Comparison of ENCODE assay signal across 12 mouse cellular contexts in genomic region chr6:67300300-67300699, GRCm38 (mm10).
DNase-seq lines count a peak whose midpoint lies in the region; ATAC-seq and TF ChIP-seq lines count a peak whose summit lies in the region.
"Had no signal": no experiment of that assay in that cellular context is flagged by ENCODE, and none has a peak within 500 bp of the region (broad histone marks: within the 10 kb centered on the region; RNA-seq: fewer than 3 reads in every experiment).

No protein-coding gene starts in this region.

- H3K4me2 ChIP-seq in liver, embryonic 13.5 days: no peak overlapping the region
- no peak overlapping the region for H3K4me2 ChIP-seq in forebrain, embryonic 14.5 days (ENCODE audit: low read length)
- H3K4me2 ChIP-seq: heart, embryonic 12.5 days; hindbrain, embryonic 15.5 days had no signal

- TF ChIP-seq POLR2A in liver, adult 2 months (IDR thresholded peaks at IDR 0.05; ENCODE audit: extremely low read depth, insufficient read depth, low read length): no peak

- H3K4me1 ChIP-seq in liver, adult 2 months (ENCODE audit: control insufficient read depth, insufficient read depth, low read length): peaks cover 16% of the 10 kb centered on the region
- H3K4me1 ChIP-seq in liver, embryonic 13.5 days (replicated peaks): 0 out of 2 replicates have a peak, but pooled peaks cover 10% of the 10 kb centered on the region
- H3K4me1 ChIP-seq in forebrain, embryonic 14.5 days (ENCODE audit: control insufficient read depth, insufficient read depth, low read length): no peaks in the 10 kb centered on the region
- H3K4me1 ChIP-seq: hindbrain, embryonic 15.5 days had no signal

- peak; percentile 70 for ATAC-seq in liver, embryonic 13.5 days (ENCODE audit: low read depth)
- no peak for ATAC-seq in forebrain, embryonic 14.5 days
- ATAC-seq in megakaryocyte, adult 5-6 weeks (ENCODE audit: poor library complexity, severe bottlenecking): no peak

- H3K27me3 ChIP-seq in liver, adult 2 months (ENCODE audit: control insufficient read depth, insufficient read depth, low read length): no peaks in the 10 kb centered on the region
- H3K27me3 ChIP-seq in liver, embryonic 13.5 days: no peaks in the 10 kb centered on the region
- no peaks in the 10 kb centered on the region for H3K27me3 ChIP-seq in forebrain, embryonic 14.5 days (replicated peaks; ENCODE audit: control insufficient read depth, insufficient read depth, low read length)
- H3K27me3 ChIP-seq: heart, embryonic 12.5 days; hindbrain, embryonic 15.5 days had no signal

- H3K9me3 ChIP-seq in liver, embryonic 13.5 days (replicated peaks): no peaks in the 10 kb centered on the region
- H3K9me3 ChIP-seq in forebrain, embryonic 14.5 days (replicated peaks; ENCODE audit: control insufficient read depth, low read length): no peaks in the 10 kb centered on the region
- H3K9me3 ChIP-seq: heart, embryonic 12.5 days; hindbrain, embryonic 15.5 days had no signal

- no peaks in the 10 kb centered on the region for H3K36me3 ChIP-seq in liver, adult 2 months (ENCODE audit: control insufficient read depth, insufficient read depth, low read length)
- H3K36me3 ChIP-seq in liver, embryonic 13.5 days: no peaks in the 10 kb centered on the region
- H3K36me3 ChIP-seq in forebrain, embryonic 14.5 days (ENCODE audit: control insufficient read depth, insufficient read depth, low read length): no peaks in the 10 kb centered on the region
- H3K36me3 ChIP-seq: heart, embryonic 12.5 days; hindbrain, embryonic 15.5 days had no signal

- H3K4me3 ChIP-seq in liver, adult 2 months (ENCODE audit: insufficient read depth, low read depth, low read length): no peak overlapping the region
- H3K4me3 ChIP-seq in liver, embryonic 13.5 days (replicated peaks): no peak overlapping the region
- H3K4me3 ChIP-seq in forebrain, embryonic 14.5 days (ENCODE audit: low read depth, low read length): no peak overlapping the region
- H3K4me3 ChIP-seq: heart, embryonic 12.5 days; hindbrain, embryonic 15.5 days had no signal

- no peak for TF ChIP-seq CTCF in liver, adult 2 months (IDR thresholded peaks at IDR 0.05; ENCODE audit: low read depth, low read length)

- WGBS in liver, adult 2 months: 19% methylated on average over 4 of the region's 4 CpGs
- WGBS in liver, embryonic 13.5 days (ENCODE audit: insufficient replicate concordance): 61% methylated on average over 4 of the region's 4 CpGs
- 81% methylated on average over 4 of the region's 4 CpGs for WGBS in forebrain, embryonic 14.5 days

- H3K79me2 ChIP-seq in liver, adult 2 months (ENCODE audit: control insufficient read depth, insufficient read depth, low read length): no peaks in the 10 kb centered on the region

- peak; percentile 96 for DNase-seq in liver, adult 2 months (ENCODE audit: extremely low read depth, low read depth, low spot score)
- no peak for DNase-seq in liver
- DNase-seq in kidney, adult 8-10 months: peak; percentile 58 to 65
- no peak for DNase-seq in liver, embryonic 13.5 days
- DNase-seq in forebrain, embryonic 14.5 days (ENCODE audit: low spot score): no peak
- DNase-seq in spleen, postnatal 36 days (ENCODE audit: low spot score in 2 of 2): no peak
- DNase-seq: adrenal gland, postnatal 14 days; cerebellum, adult 8-10 months; thymus, postnatal 36 days had no signal

- peak overlapping the region; percentile 71 for H3K27ac ChIP-seq in liver, adult 2 months (replicated peaks; ENCODE audit: insufficient read depth, low read depth, low read length)
- H3K27ac ChIP-seq in liver, embryonic 13.5 days: no peak overlapping the region
- H3K27ac ChIP-seq in forebrain, embryonic 14.5 days (ENCODE audit: low read depth, low read length): no peak overlapping the region
- H3K27ac ChIP-seq: hindbrain, embryonic 15.5 days had no signal

- H3K9ac ChIP-seq in liver, adult 2 months (ENCODE audit: low read depth, low read length): no peak overlapping the region
- H3K9ac ChIP-seq in liver, embryonic 13.5 days: no peak overlapping the region
- no peak overlapping the region for H3K9ac ChIP-seq in forebrain, embryonic 14.5 days (ENCODE audit: low read length)
- H3K9ac ChIP-seq: heart, embryonic 12.5 days; hindbrain, embryonic 15.5 days had no signal

Comparison
In these comparisons a context has a peak if more than half of its experiments do, and no peak if none do; other contexts are left out.
1. DNase-seq: peak in liver, adult 2 months (single experiment) and kidney, adult 8-10 months (2 of 2); none in liver (single experiment), liver, embryonic 13.5 days (single experiment), forebrain, embryonic 14.5 days (single experiment) and spleen, postnatal 36 days (0 of 2).